8 mouse cellular contexts compared by ENCODE assay signal in genomic region chr19:40487561-40487960, GRCm38 (mm10). TPM values are rescaled to one million over a fixed set of nuclear protein-coding genes. Genes with fewer than 3 reads are reported as not detected.
DNase-seq lines count a peak whose midpoint lies in the region; ATAC-seq lines count a peak whose summit lies in the region.

No protein-coding gene starts in this region.

- H3K27ac ChIP-seq in forebrain, embryonic 14.5 days (ENCODE audit: low read depth, low read length), result 0 out of 2 replicates have a peak overlapping the region, but pooled peaks have one; percentile 39
- no peak overlapping the region for H3K27ac ChIP-seq in forebrain, embryonic 12.5 days
- peak overlapping the region; percentile 51 for H3K27ac ChIP-seq in intestine, embryonic 14.5 days (ENCODE audit: low read depth)

- H3K4me1 ChIP-seq in forebrain, embryonic 14.5 days (ENCODE audit: control insufficient read depth, insufficient read depth, low read length), result peaks cover 21% of the 10 kb centered on the region
- peaks cover 24% of the 10 kb centered on the region for H3K4me1 ChIP-seq in forebrain, embryonic 12.5 days
- peaks cover 33% of the 10 kb centered on the region for H3K4me1 ChIP-seq in intestine, embryonic 14.5 days (replicated peaks; ENCODE audit: control insufficient read depth, insufficient read depth, low read length)

- no peak overlapping the region for H3K9ac ChIP-seq in forebrain, embryonic 14.5 days (ENCODE audit: low read length)
- no peak overlapping the region for H3K9ac ChIP-seq in forebrain, embryonic 12.5 days
- no peak overlapping the region for H3K9ac ChIP-seq in intestine, embryonic 14.5 days (ENCODE audit: low read length)

- H3K27me3 ChIP-seq in forebrain, embryonic 14.5 days (replicated peaks; ENCODE audit: control insufficient read depth, insufficient read depth, low read length), result no peaks in the 10 kb centered on the region
- no peaks in the 10 kb centered on the region for H3K27me3 ChIP-seq in forebrain, embryonic 12.5 days
- no peaks in the 10 kb centered on the region for H3K27me3 ChIP-seq in intestine, embryonic 14.5 days (replicated peaks; ENCODE audit: control insufficient read depth, insufficient read depth, low read length)

- H3K4me3 ChIP-seq in forebrain, embryonic 14.5 days (ENCODE audit: low read depth, low read length), result no peak overlapping the region
- no peak overlapping the region for H3K4me3 ChIP-seq in forebrain, embryonic 12.5 days (replicated peaks)
- no peak overlapping the region for H3K4me3 ChIP-seq in intestine, embryonic 14.5 days (ENCODE audit: low read depth, low read length)

- 50% methylated on average over 11 of the region's 11 CpGs for WGBS in forebrain, embryonic 14.5 days
- WGBS in forebrain, embryonic 12.5 days, result 84% methylated on average over 11 of the region's 11 CpGs
- 42% methylated on average over 11 of the region's 11 CpGs for WGBS in intestine, embryonic 14.5 days

- H3K36me3 ChIP-seq in forebrain, embryonic 14.5 days (ENCODE audit: control insufficient read depth, insufficient read depth, low read length), result no peaks in the 10 kb centered on the region
- H3K36me3 ChIP-seq in forebrain, embryonic 12.5 days (replicated peaks), result 0 out of 2 replicates have a peak, but pooled peaks cover 4% of the 10 kb centered on the region
- no peaks in the 10 kb centered on the region for H3K36me3 ChIP-seq in intestine, embryonic 14.5 days (ENCODE audit: control insufficient read depth, insufficient read depth, low read length)

- no peaks in the 10 kb centered on the region for H3K9me3 ChIP-seq in forebrain, embryonic 14.5 days (replicated peaks; ENCODE audit: control insufficient read depth, low read length)
- no peaks in the 10 kb centered on the region for H3K9me3 ChIP-seq in forebrain, embryonic 12.5 days
- no peaks in the 10 kb centered on the region for H3K9me3 ChIP-seq in intestine, embryonic 14.5 days (ENCODE audit: control insufficient read depth, low read length)

- DNase-seq in forebrain, embryonic 14.5 days (ENCODE audit: low spot score), result peak; percentile 58
- DNase-seq in Muller cell, postnatal 12 days (ENCODE audit: inconsistent ontology term), result peak; percentile 58
- DNase-seq in fibroblast of lung, adult 2 months (ENCODE audit: low read depth), result peak; percentile 88
- DNase-seq in intestine, embryonic 14.5 days (ENCODE audit: low spot score), result no peak
- peak; percentile 81 for DNase-seq in lung, postnatal 36 days
- no peak for DNase-seq in spleen, postnatal 10 days (ENCODE audit: low spot score in 2 of 2)
- no peak for DNase-seq in retina, embryonic 14.5 days (ENCODE audit: low spot score)

- no peak overlapping the region for H3K4me2 ChIP-seq in forebrain, embryonic 14.5 days (ENCODE audit: low read length)
- H3K4me2 ChIP-seq in forebrain, embryonic 12.5 days, result no peak overlapping the region
- H3K4me2 ChIP-seq in intestine, embryonic 14.5 days (ENCODE audit: low read length), result 0 out of 2 replicates have a peak overlapping the region, but pooled peaks have one; percentile 7

- 0 out of 2 replicates have a peak, but pooled peaks have one; percentile 37 for ATAC-seq in forebrain, embryonic 14.5 days
- no peak for ATAC-seq in forebrain, embryonic 12.5 days (ENCODE audit: low FRiP score)
- no peak for ATAC-seq in intestine, embryonic 14.5 days (replicated peaks; ENCODE audit: low FRiP score, low TSS enrichment, low read depth)

RNA-seq across cellular contexts. Expression of gene Sorbs1, which starts 26.0 kb away (rescaled TPM):
- polyA plus RNA-seq in forebrain, embryonic 14.5 days (2014; fragmentation: Nextera tagmentation; extraction: Ambion mirVana), result 61.1 and 83.9 TPM in 2 replicates
- polyA plus RNA-seq in forebrain, embryonic 12.5 days (2016; fragmentation: Nextera tagmentation; extraction: Ambion mirVana), result 66.8 and 69.3 TPM in 2 replicates
- polyA plus RNA-seq in intestine, embryonic 14.5 days (2014; fragmentation: Nextera tagmentation; extraction: Ambion mirVana), result 88.3 and 88.9 TPM in 2 replicates

Comparison
In these comparisons a context has a peak if more than half of its experiments do, and no peak if none do; other contexts are left out.
1. DNase-seq: peak in forebrain, embryonic 14.5 days (single experiment), Muller cell, postnatal 12 days (single experiment), fibroblast of lung, adult 2 months (single experiment) and lung, postnatal 36 days (single experiment); none in intestine, embryonic 14.5 days (single experiment), spleen, postnatal 10 days (0 of 2) and retina, embryonic 14.5 days (single experiment).